Mouse (Mus musculus) spleen, postnatal 10 days (tissue): ENCODE data around the gene Tmod4.

Experiments
- DNase-seq, 2 experiments: peaks; one replicate each; pipeline ENCODE4 v3.0.0; 2021 to 2022; ENCODE audit warnings: low spot score in 2 of 2

Gene Tmod4

GRCm38 (mm10) chr3:95136336-95136735 lies 12.1 kb downstream of the Tmod4 start:
- peak in 1 of 2 experiments; percentile 34 for DNase-seq

GRCm38 (mm10) chr3:95139586-95140288 lies 15.5 kb downstream of the Tmod4 start:
- DNase-seq = no peak

- no peak for DNase-seq
These were observed 16.0 kb downstream of the Tmod4 start for GRCm38 (mm10) chr3:95140289-95140595.

- no peak for DNase-seq
These were observed 16.5 kb downstream of the Tmod4 start for GRCm38 (mm10) chr3:95140795-95141194.

- peak in 1 of 2 experiments; percentile 64 for DNase-seq
These were observed 17.2 kb downstream of the Tmod4 start for GRCm38 (mm10) chr3:95141474-95141873.

- peak; percentile 37 to 81 for DNase-seq
These were observed 17.8 kb downstream of the Tmod4 start, which contains the start of gene Tnfaip8l2 for GRCm38 (mm10) chr3:95141952-95142616. TSS of gene Tnfaip8l2 (minus strand) at chr3:95142360.

- peak; percentile 86 to 93 for DNase-seq
These were observed 18.3 kb downstream of the Tmod4 start for GRCm38 (mm10) chr3:95142617-95143011.

GRCm38 (mm10) chr3:95147924-95148323 lies 23.6 kb downstream of the Tmod4 start:
- DNase-seq = no peak

GRCm38 (mm10) chr3:95153874-95154273 lies 29.6 kb downstream of the Tmod4 start:
- DNase-seq = peak; percentile 50 to 80

- DNase-seq = no peak
These were observed 35.3 kb downstream of the Tmod4 start for GRCm38 (mm10) chr3:95159511-95159986.

GRCm38 (mm10) chr3:95159987-95160963 lies 36.0 kb downstream of the Tmod4 start, which contains the start of gene Sema6c:
TSS of gene Sema6c (plus strand) at chr3:95160457.
- peak; percentile 78 to 89 for DNase-seq

GRCm38 (mm10) chr3:95161041-95161551 lies 36.8 kb downstream of the Tmod4 start:
- DNase-seq = peak in 1 of 2 experiments; percentile 37

GRCm38 (mm10) chr3:95161618-95162344 lies 37.5 kb downstream of the Tmod4 start:
- DNase-seq = peak in 1 of 2 experiments; percentile 16

GRCm38 (mm10) chr3:95162345-95162628 lies 38.0 kb downstream of the Tmod4 start:
- no peak for DNase-seq

GRCm38 (mm10) chr3:95163419-95164255 lies 39.4 kb downstream of the Tmod4 start:
- DNase-seq = no peak

GRCm38 (mm10) chr3:95164256-95164550 lies 39.9 kb downstream of the Tmod4 start:
- no peak for DNase-seq

GRCm38 (mm10) chr3:95164840-95165239 lies 40.6 kb downstream of the Tmod4 start:
- no peak for DNase-seq

GRCm38 (mm10) chr3:95169996-95170395 lies 45.7 kb downstream of the Tmod4 start:
- no peak for DNase-seq

GRCm38 (mm10) chr3:95171105-95171504 lies 46.8 kb downstream of the Tmod4 start:
- DNase-seq = no peak

- DNase-seq = peak in 1 of 2 experiments; percentile 23
These were observed 48.4 kb downstream of the Tmod4 start for GRCm38 (mm10) chr3:95172526-95173255.
